ENCODE assay signal across 49 mouse cellular contexts in the genomic region with DNA sequence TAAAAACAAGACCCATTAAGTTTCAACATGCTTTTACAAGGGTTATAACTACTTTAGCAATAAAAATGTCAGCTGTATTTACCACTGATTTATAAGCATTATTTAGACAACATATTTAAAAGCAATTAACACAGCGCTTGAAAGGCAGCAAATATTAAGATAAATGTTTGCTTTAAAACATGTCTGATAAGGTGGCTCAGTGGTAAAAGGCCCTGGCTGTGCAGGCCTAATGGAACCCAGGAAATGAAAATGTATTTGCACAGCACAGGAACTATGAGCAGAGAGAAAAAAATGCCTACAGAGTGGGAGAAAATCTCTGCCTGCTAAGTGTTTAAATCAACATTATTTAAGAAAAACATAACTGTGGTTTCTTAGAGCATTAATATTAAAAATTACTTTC. TPM values are rescaled to one million over a fixed set of nuclear protein-coding genes. Genes with fewer than 3 reads are reported as not detected.
"Had no signal": no experiment of that assay in that cellular context is flagged by ENCODE, and none has a peak within 500 bp of the region (broad histone marks: within the 10 kb centered on the region; RNA-seq: fewer than 3 reads in every experiment).

No protein-coding gene starts in this region.

- H3K4me3 ChIP-seq: heart, adult 2 months; heart, embryonic 10.5 days; heart, embryonic 12.5 days; heart, embryonic 13.5 days; heart, embryonic 15.5 days; hindbrain, embryonic 10.5 days; hindbrain, embryonic 12.5 days; hindbrain, embryonic 13.5 days; hindbrain, embryonic 15.5 days; kidney, embryonic 15.5 days; layer of hippocampus, adult 2 months; left cerebral cortex, adult 2 months had no signal

- DNase-seq: heart, adult 2 months; heart, postnatal 10 days; heart, postnatal 14 days; heart, postnatal 36 days; heart, postnatal 4 days; kidney, adult 11 months; kidney, adult 18-20 months; kidney, adult 2 months; kidney, adult 8-10 months; kidney, adult 9 months; kidney, postnatal 14 days; kidney, postnatal 25 days; kidney, postnatal 36 days; kidney, postnatal 4 days; layer of hippocampus, adult 9-11 months; layer of hippocampus, postnatal 36 days had no signal

- H3K4me2 ChIP-seq: heart, embryonic 11.5 days; heart, embryonic 12.5 days; heart, embryonic 13.5 days; heart, embryonic 15.5 days; hindbrain, embryonic 12.5 days; hindbrain, embryonic 13.5 days; hindbrain, embryonic 14.5 days; hindbrain, embryonic 15.5 days; kidney, embryonic 15.5 days had no signal

- ATAC-seq: hindbrain, embryonic 16.5 days; hindbrain, postnatal 0 days; inflammation-experienced regulatory T-cells, adult 6 months had no signal

- H3K9me3 ChIP-seq: heart, embryonic 10.5 days; heart, embryonic 12.5 days; heart, embryonic 13.5 days; heart, embryonic 15.5 days; hindbrain, embryonic 10.5 days; hindbrain, embryonic 12.5 days; hindbrain, embryonic 13.5 days; hindbrain, embryonic 15.5 days; kidney, embryonic 15.5 days had no signal

- H3K9ac ChIP-seq: heart, embryonic 12.5 days; heart, embryonic 13.5 days; heart, embryonic 15.5 days; hindbrain, embryonic 12.5 days; hindbrain, embryonic 13.5 days; hindbrain, embryonic 14.5 days; hindbrain, embryonic 15.5 days; kidney, embryonic 15.5 days had no signal

- H3K27ac ChIP-seq: heart, adult 2 months; heart, embryonic 10.5 days; heart, embryonic 13.5 days; heart, embryonic 15.5 days; hindbrain, embryonic 10.5 days; hindbrain, embryonic 12.5 days; hindbrain, embryonic 13.5 days; hindbrain, embryonic 14.5 days; hindbrain, embryonic 15.5 days; hindbrain, postnatal 0 days; kidney, embryonic 15.5 days; layer of hippocampus, adult 2 months; left cerebral cortex, adult 2 months had no signal

- H3K36me3 ChIP-seq: heart, embryonic 10.5 days; heart, embryonic 12.5 days; heart, embryonic 13.5 days; heart, embryonic 15.5 days; hindbrain, embryonic 10.5 days; hindbrain, embryonic 12.5 days; hindbrain, embryonic 13.5 days; hindbrain, embryonic 15.5 days; kidney, embryonic 15.5 days had no signal

- H3K27me3 ChIP-seq: heart, embryonic 12.5 days; heart, embryonic 13.5 days; heart, embryonic 15.5 days; hindbrain, embryonic 12.5 days; hindbrain, embryonic 13.5 days; hindbrain, embryonic 15.5 days; kidney, embryonic 15.5 days had no signal

- H3K4me1 ChIP-seq: heart, embryonic 10.5 days; heart, embryonic 12.5 days; heart, embryonic 13.5 days; heart, embryonic 15.5 days; hindbrain, embryonic 10.5 days; hindbrain, embryonic 12.5 days; hindbrain, embryonic 13.5 days; hindbrain, embryonic 15.5 days; kidney, embryonic 15.5 days had no signal

RNA-seq across cellular contexts. Expression of gene Asz1, which starts 12.0 kb away (rescaled TPM):
- total RNA-seq: heart, adult 2 months; heart, adult 8-10 months; heart, postnatal 10 days; heart, postnatal 14 days; heart, postnatal 25 days; heart, postnatal 36 days; heart, postnatal 4 days; hematopoietic stem cell, adult 5-6 weeks; hindbrain, postnatal 0 days; layer of hippocampus, adult 18-20 months; layer of hippocampus, adult 2 months; layer of hippocampus, adult 8-10 months; layer of hippocampus, postnatal 10 days; layer of hippocampus, postnatal 14 days; layer of hippocampus, postnatal 25 days; layer of hippocampus, postnatal 36 days; left cerebral cortex, adult 18-20 months; left cerebral cortex, adult 2 months; left cerebral cortex, adult 8-10 months had no signal
- polyA plus RNA-seq: heart, adult 2 months; heart, embryonic 12.5 days; heart, embryonic 14.5 days; heart, embryonic 16.5 days; heart, postnatal 0 days; hindbrain, embryonic 10.5 days; hindbrain, embryonic 11.5 days; hindbrain, embryonic 12.5 days; hindbrain, embryonic 13.5 days; hindbrain, embryonic 14.5 days; hindbrain, embryonic 15.5 days; hindbrain, embryonic 16.5 days; hindbrain, postnatal 0 days; inflammation-experienced regulatory T-cells, adult 6 months; intestine, embryonic 14.5 days; kidney, adult 2 months; kidney, embryonic 14.5 days; large intestine, adult 2 months had no signal
